In the genomic region with DNA sequence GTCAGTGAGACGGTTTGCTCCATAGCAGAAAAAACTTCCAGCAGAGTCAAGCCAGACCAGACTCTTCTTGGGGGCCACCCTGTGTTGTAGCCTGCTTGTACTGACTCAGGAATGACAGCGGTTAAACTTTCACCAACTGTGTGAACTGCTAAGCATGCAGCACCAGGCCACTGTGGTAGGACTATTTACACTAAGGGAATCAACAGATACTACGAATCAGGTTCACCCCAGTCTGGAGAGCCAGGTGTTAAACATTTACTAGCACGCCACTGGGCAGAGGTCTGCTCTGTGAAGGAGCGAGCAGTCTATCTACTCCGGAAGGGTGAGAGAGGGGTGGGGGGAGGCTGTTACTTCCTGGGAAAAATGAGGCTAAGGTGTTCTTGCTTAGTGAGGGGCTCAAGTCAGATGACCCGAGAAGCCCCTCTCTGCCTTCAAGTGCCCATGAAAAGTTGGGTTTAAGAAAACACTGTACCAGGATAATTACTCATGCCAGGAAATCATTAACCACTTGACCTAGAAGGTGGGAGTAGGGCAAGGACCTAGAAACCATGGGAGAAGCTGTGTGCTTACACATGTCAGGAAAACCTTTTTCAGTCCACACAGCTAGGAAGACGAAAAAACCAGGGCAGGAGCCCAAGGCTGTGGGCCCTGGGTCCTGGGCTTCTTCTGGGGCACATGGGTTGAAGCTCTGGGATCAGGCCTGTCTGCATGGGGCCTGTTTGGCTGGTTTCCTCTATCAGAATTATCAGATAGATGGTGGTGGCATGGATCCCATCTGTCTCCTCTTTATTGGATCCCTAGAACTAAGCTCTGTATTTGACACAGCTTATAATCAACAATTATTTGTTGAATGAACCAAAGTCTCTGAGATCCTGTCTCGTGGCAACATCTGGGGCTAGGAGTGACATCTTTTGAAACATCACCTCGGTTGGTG, we compare ENCODE assay signal across 12 mouse cellular contexts. TPM values are rescaled to one million over a fixed set of nuclear protein-coding genes. Genes with fewer than 3 reads are reported as not detected.
DNase-seq lines count a peak whose midpoint lies in the region; ATAC-seq and TF ChIP-seq lines count a peak whose summit lies in the region.
"Had no signal": no experiment of that assay in that cellular context is flagged by ENCODE, and none has a peak within 500 bp of the region (broad histone marks: within the 10 kb centered on the region; RNA-seq: fewer than 3 reads in every experiment).

No protein-coding gene starts in this region.

- peaks cover 55% of the 10 kb centered on the region for H3K4me1 ChIP-seq in heart, embryonic 15.5 days (replicated peaks)
- peaks cover 59% of the 10 kb centered on the region for H3K4me1 ChIP-seq in kidney, embryonic 16.5 days (ENCODE audit: insufficient read depth, low read length)
- H3K4me1 ChIP-seq in liver, embryonic 13.5 days (replicated peaks) = peaks cover 49% of the 10 kb centered on the region

- H3K27me3 ChIP-seq in heart, embryonic 15.5 days = no peaks in the 10 kb centered on the region
- H3K27me3 ChIP-seq in kidney, embryonic 16.5 days (ENCODE audit: insufficient read depth, low read length) = no peaks in the 10 kb centered on the region
- peaks cover 43% of the 10 kb centered on the region for H3K27me3 ChIP-seq in liver, embryonic 13.5 days
- H3K27me3 ChIP-seq: embryonic facial prominence, embryonic 12.5 days had no signal

- TF ChIP-seq CTCF in left cerebral cortex, adult 2 months (IDR thresholded peaks at IDR 0.05) = no peak

- H3K9ac ChIP-seq in heart, embryonic 15.5 days = no peak overlapping the region
- peak overlapping the region; percentile 22; the same call in 1 of the 2 replicates for H3K9ac ChIP-seq in kidney, embryonic 16.5 days (replicated peaks; ENCODE audit: low read length)
- 0 out of 2 replicates have a peak overlapping the region, but pooled peaks have one; percentile 26 for H3K9ac ChIP-seq in liver, embryonic 13.5 days
- H3K9ac ChIP-seq: embryonic facial prominence, embryonic 12.5 days; hindbrain, embryonic 14.5 days had no signal

- intact Hi-C loops in left cerebral cortex, adult 2 months (cut with DNase I) = loop anchor here (10.0 kb wide), 2 partner anchors 427 to 627 kb away; no protein-coding TSS in a partner anchor

- 0 out of 2 replicates have a peak overlapping the region, but pooled peaks have one; percentile 26 for H3K4me2 ChIP-seq in heart, embryonic 15.5 days
- 0 out of 2 replicates have a peak overlapping the region, but pooled peaks have one; percentile 2 for H3K4me2 ChIP-seq in kidney, embryonic 16.5 days (replicated peaks; ENCODE audit: low read depth, low read length)
- H3K4me2 ChIP-seq in liver, embryonic 13.5 days = peak overlapping the region; percentile 33; the same call in 1 of the 2 replicates
- H3K4me2 ChIP-seq: embryonic facial prominence, embryonic 12.5 days; hindbrain, embryonic 14.5 days had no signal

- ATAC-seq in heart, embryonic 15.5 days (replicated peaks; ENCODE audit: insufficient number of reproducible peaks, insufficient read depth, low FRiP score, low read depth) = peak; percentile 8; the same call in 1 of the 2 replicates
- peak; percentile 93 for ATAC-seq in kidney, embryonic 16.5 days (ENCODE audit: low FRiP score, low TSS enrichment)
- peak; percentile 75 for ATAC-seq in liver, embryonic 13.5 days (ENCODE audit: low read depth)

- peak; percentile 82 for DNase-seq in heart, adult 11 months
- DNase-seq in heart, adult 9 months (ENCODE audit: low spot score in 2 of 2) = no peak
- DNase-seq in liver, embryonic 13.5 days = no peak
- DNase-seq in left cerebral cortex, adult 2 months (ENCODE audit: extremely low spot score in 1 of 2, low spot score in 2 of 2) = no peak
- DNase-seq in adipocyte (ENCODE audit: low spot score) = no peak
- no peak for DNase-seq in spleen, postnatal 4 days (ENCODE audit: low spot score in 2 of 2)
- DNase-seq: lung, postnatal 10 days; right cerebral cortex, adult 18-20 months had no signal

- 36% methylated on average over 10 of the region's 10 CpGs for WGBS in heart, embryonic 15.5 days
- WGBS in kidney, embryonic 16.5 days = 25% methylated on average over 10 of the region's 10 CpGs
- 38% methylated on average over 10 of the region's 10 CpGs for WGBS in liver, embryonic 13.5 days (ENCODE audit: insufficient replicate concordance)

- H3K27ac ChIP-seq in heart, embryonic 15.5 days = peak overlapping the region; percentile 79
- H3K27ac ChIP-seq in kidney, embryonic 16.5 days (ENCODE audit: low read length) = peak overlapping the region; percentile 92
- peak overlapping the region; percentile 68 for H3K27ac ChIP-seq in liver, embryonic 13.5 days
- H3K27ac ChIP-seq in left cerebral cortex, adult 2 months = no peak overlapping the region
- H3K27ac ChIP-seq: embryonic facial prominence, embryonic 12.5 days; hindbrain, embryonic 14.5 days had no signal

- no peaks in the 10 kb centered on the region for H3K9me3 ChIP-seq in heart, embryonic 15.5 days (replicated peaks)
- no peaks in the 10 kb centered on the region for H3K9me3 ChIP-seq in kidney, embryonic 16.5 days (ENCODE audit: low read length)
- H3K9me3 ChIP-seq in liver, embryonic 13.5 days (replicated peaks) = no peaks in the 10 kb centered on the region
- H3K9me3 ChIP-seq: embryonic facial prominence, embryonic 12.5 days had no signal

- H3K4me3 ChIP-seq in heart, embryonic 15.5 days = no peak overlapping the region
- H3K4me3 ChIP-seq in kidney, embryonic 16.5 days (ENCODE audit: low read length) = no peak overlapping the region
- no peak overlapping the region for H3K4me3 ChIP-seq in liver, embryonic 13.5 days (replicated peaks)
- H3K4me3 ChIP-seq in left cerebral cortex, adult 2 months = no peak overlapping the region
- H3K4me3 ChIP-seq: embryonic facial prominence, embryonic 12.5 days had no signal

- no peaks in the 10 kb centered on the region for H3K36me3 ChIP-seq in heart, embryonic 15.5 days
- H3K36me3 ChIP-seq in kidney, embryonic 16.5 days (ENCODE audit: insufficient read depth, low read length) = no peaks in the 10 kb centered on the region
- no peaks in the 10 kb centered on the region for H3K36me3 ChIP-seq in liver, embryonic 13.5 days
- H3K36me3 ChIP-seq: embryonic facial prominence, embryonic 12.5 days had no signal

RNA-seq across cellular contexts. Expression of a gene that starts 7.0 kb away (rescaled TPM):
- polyA plus RNA-seq in heart, embryonic 15.5 days (2015; fragmentation: Nextera tagmentation; extraction: Ambion mirVana) = 22.1 and 26.2 TPM in 2 replicates
- 36.0 and 46.6 TPM in 2 replicates for polyA plus RNA-seq in kidney, embryonic 16.5 days (2015; fragmentation: Nextera tagmentation; extraction: Ambion mirVana)
- 4.5 TPM in 2 replicates for polyA plus RNA-seq in liver, embryonic 13.5 days (2015; fragmentation: Nextera tagmentation; extraction: Ambion mirVana)
- 100 to 1,000 TPM; 106 to 107 TPM for total RNA-seq in left cerebral cortex, adult 2 months (2021)

Comparison
In these comparisons a context has a peak if more than half of its experiments do, and no peak if none do; other contexts are left out.
1. ATAC-seq: peak in every context shown above with its lines; median percentile 93 in kidney, embryonic 16.5 days; 75 in liver, embryonic 13.5 days; 8 in heart, embryonic 15.5 days.